Mouse (Mus musculus) kidney, adult 2 months (tissue): ENCODE data around the gene Zdhhc23.

Source experiments
- CTCF ChIP-seq: fragments of 200-500 bp; conservative IDR thresholded peaks from 2 replicates; pipeline ENCODE4 v1.5.1; 2011; ENCODE audit warnings: low read depth, mild to moderate bottlenecking, control low read depth, low read length, moderate library complexity, mixed read lengths; ENCODE audit not compliant: insufficient read depth, insufficient read length
- POLR2A ChIP-seq: fragments of 200-500 bp; IDR thresholded peaks from one replicate; pipeline ENCODE4 v1.6.1; 2011; ENCODE audit warnings: low read depth, low read length, control low read depth

DNA sequence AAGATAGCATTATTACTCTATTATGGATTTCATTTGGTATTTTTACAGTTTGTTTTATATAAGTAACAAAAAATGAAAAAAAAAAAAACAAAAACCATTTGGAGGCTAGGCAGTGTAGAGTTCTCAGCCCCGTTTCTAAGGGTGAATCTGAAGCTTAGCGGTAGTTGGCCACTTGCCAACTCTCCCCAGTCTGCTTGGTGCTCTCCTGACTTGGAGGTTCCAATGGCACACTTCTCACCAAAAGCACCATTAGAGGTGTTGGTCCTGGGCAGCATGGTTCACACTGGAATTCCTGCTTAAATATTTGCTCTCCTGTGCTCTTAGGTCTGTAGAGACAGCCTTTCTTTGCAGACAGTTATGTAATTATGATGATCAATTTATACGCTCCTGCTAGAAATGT is 44.2 kb downstream of the Zdhhc23 start:
- no peak for TF ChIP-seq CTCF
- no peak for TF ChIP-seq POLR2A
